Mouse (Mus musculus) midbrain, embryonic 13.5 days (tissue): Measurements from ENCODE around the gene Gli3. TPM values are rescaled to one million over a fixed set of nuclear protein-coding genes. Genes with fewer than 3 reads are reported as not detected.

ENCODE experiments used
- ATAC-seq: fragments of 200-750 bp; cut with Nextera tagmentation; 2 replicates; pipeline ENCODE4 v1.8.0; 2017; ENCODE audit warnings: mild to moderate bottlenecking, moderate TSS enrichment, moderate library complexity
- H3K27ac ChIP-seq: fragments of 300-500 bp; sonication (generic); 2 replicates; pipeline ENCODE4 v1.5.1; 2015; ENCODE audit warnings: inconsistent platforms, mild to moderate bottlenecking, moderate library complexity
- H3K27me3 ChIP-seq: fragments of 300-500 bp; sonication (generic); 2 replicates; pipeline ENCODE4 v1.6.1; 2015; ENCODE audit warnings: mild to moderate bottlenecking, inconsistent platforms
- H3K36me3 ChIP-seq: fragments of 300-500 bp; sonication (generic); 2 replicates; pipeline ENCODE4 v1.6.1; 2015; ENCODE audit warnings: mild to moderate bottlenecking, inconsistent platforms
- H3K4me1 ChIP-seq: fragments of 300-500 bp; sonication (generic); replicated peaks from 2 replicates; pipeline ENCODE4 v1.6.1; 2015; ENCODE audit warnings: inconsistent platforms
- H3K4me2 ChIP-seq: fragments of 300-500 bp; sonication (generic); replicated peaks from 2 replicates; pipeline ENCODE4 v1.6.1; 2015; ENCODE audit warnings: moderate library complexity, mild to moderate bottlenecking, inconsistent platforms
- H3K4me3 ChIP-seq: fragments of 300-500 bp; sonication (generic); replicated peaks from 2 replicates; pipeline ENCODE4 v1.5.1; 2015; ENCODE audit warnings: mild to moderate bottlenecking, inconsistent platforms
- H3K9ac ChIP-seq: fragments of 300-500 bp; sonication (generic); replicated peaks from 2 replicates; pipeline ENCODE4 v1.6.1; 2015; ENCODE audit warnings: mild to moderate bottlenecking, inconsistent platforms
- H3K9me3 ChIP-seq: fragments of 300-500 bp; sonication (generic); 2 replicates; pipeline ENCODE4 v1.6.1; 2016; ENCODE audit warnings: mild to moderate bottlenecking, inconsistent platforms
- WGBS: fragments of 180-500 bp; shearing (Covaris S2); methylation state at CpG from one replicate; pipeline ENCODE4 v1.1.7; 2015; 5-methylcytosine and 5-hydroxymethylcytosine counted together
- polyA plus RNA-seq: library from polyadenylated mRNA; unstranded; fragments of >200 nt; fragmentation: Nextera tagmentation; extraction: Ambion mirVana; gene quantifications from 2 replicates; pipeline ENCODE4 v1.2.1, GENCODE M21; 2015

Gli3 gene
- polyA plus RNA-seq, 1 experiment from 2014 or later = 17.6 TPM

DNA sequence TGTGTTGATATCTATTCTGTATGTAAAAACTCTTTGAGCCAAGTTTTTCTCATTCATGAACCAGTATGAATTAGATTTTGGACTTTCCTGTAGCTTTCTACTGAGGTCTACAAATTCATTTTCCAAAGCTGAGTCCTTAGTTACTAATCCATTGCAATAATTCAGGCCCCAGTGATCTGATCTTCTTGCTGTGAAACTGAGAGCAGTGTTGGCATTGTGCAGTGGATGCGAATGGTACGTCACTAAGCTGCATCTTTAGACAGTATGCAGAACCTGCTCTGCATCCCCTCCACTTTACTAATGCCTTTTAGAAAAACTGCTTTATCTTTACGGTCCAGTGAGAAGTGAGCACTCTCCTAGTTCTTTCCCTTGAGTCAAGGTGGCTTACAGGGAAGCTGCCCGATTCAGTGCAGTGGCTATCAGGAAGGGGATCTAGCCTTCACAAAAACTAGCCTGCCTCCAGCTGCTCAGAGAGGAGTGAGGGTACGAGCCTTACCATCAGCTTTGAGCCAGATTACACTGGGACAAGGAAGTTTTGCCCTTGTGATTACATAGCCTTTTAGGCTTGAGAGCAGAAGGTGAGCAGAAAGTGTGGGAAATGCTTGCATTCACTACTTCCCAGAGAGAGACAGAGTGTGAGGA lies 155.1 kb downstream of the Gli3 start:
- 25% methylated on average over 5 of the region's 5 CpGs for WGBS
- H3K4me2 ChIP-seq = no peak overlapping the region
- no peaks in the 10 kb centered on the region for H3K36me3 ChIP-seq
- H3K9ac ChIP-seq = no peak overlapping the region
- peaks cover 60% of the 10 kb centered on the region for H3K4me1 ChIP-seq
- H3K27ac ChIP-seq = peak overlapping the region; percentile 42; the same call in 1 of the 2 replicates
- peak; percentile 40; the same call in 1 of the 2 replicates for ATAC-seq
- H3K27me3 ChIP-seq = peaks cover 9% of the 10 kb centered on the region; the same call in 1 of the 2 replicates
- H3K4me3 ChIP-seq = no peak overlapping the region
- H3K9me3 ChIP-seq = no peaks in the 10 kb centered on the region

DNA sequence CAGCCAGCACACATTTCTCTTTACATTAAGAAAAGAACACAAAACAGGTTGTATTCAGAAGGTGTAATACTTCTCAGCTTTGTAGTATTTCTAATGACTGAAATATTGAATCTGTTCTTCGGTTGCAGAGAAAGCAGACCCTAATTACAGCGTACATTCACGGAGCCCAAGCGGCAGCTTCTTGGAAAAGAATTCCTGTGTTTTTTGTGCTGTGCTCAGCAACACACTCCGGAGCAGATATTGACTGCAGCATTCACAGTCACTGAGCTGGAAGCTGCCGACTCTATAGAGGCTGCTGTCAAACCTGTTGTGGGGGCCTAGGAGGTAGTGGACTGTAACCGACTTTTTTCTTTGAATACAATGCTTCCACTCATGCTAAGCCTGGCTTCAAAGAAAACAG lies 158.0 kb downstream of the Gli3 start:
- peaks cover 75% of the 10 kb centered on the region for H3K4me1 ChIP-seq
- no peak overlapping the region; the same call in 1 of the 2 replicates for H3K4me3 ChIP-seq
- peaks cover 6% of the 10 kb centered on the region; the same call in 1 of the 2 replicates for H3K27me3 ChIP-seq
- peak; percentile 41; the same call in 1 of the 2 replicates for ATAC-seq
- peak overlapping the region; percentile 35 for H3K4me2 ChIP-seq
- no peak overlapping the region for H3K9ac ChIP-seq
- no peak overlapping the region for H3K27ac ChIP-seq
- H3K9me3 ChIP-seq = no peaks in the 10 kb centered on the region
- H3K36me3 ChIP-seq = no peaks in the 10 kb centered on the region
- WGBS = 7% methylated on average over 7 of the region's 7 CpGs

DNA sequence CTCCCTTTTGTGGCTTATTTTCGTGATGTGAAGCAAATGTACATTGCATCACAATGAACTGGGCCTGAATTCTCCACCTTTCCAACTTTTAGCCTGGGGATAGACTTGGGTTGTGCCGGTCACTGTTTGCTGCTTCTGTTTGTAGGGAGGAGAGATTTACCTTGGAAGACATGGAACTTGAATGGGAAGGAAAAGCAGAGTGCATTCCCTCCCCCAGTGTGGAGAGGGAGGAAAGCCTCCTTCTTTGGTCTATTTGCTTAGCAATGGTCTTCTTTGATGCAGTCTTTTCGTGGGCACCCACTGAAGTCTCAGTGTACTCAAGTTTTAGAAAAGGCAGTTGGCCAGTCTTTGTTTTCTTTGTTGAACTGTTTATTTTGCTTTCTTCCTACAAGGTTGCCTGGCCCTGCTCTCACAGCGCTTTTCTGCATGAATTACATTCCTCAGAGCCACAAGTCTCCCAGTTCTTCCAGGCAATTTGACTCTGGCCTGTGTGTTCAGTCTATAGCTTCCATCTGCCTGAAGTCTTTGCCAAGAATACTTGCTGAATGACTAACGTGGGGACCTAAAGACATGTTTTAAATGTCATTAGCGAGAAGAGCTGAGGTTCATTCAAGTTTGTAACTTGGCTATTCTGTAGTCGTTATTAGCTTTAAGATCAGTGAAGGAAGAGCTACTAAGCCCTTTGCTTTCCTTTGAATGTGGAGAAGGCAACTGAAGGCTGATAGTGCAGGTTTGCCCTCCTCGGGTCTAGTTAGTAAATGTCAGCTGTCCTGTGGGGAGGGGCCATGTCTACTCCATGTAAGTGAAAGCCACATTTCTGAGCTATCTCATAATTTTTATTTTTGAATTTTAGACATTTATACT lies 161.7 kb downstream of the Gli3 start:
- 13% methylated on average over 8 of the region's 8 CpGs for WGBS
- Histone ChIP-seq H3K27me3 (peaks cover 6% of the 10 kb centered on the region; the same call in 1 of the 2 replicates), H3K4me1 (peaks cover 57% of the 10 kb centered on the region), H3K27ac (peak overlapping the region; percentile 25; the same call in 1 of the 2 replicates), H3K9me3 (no peaks in the 10 kb centered on the region), H3K4me3 (no peak overlapping the region), H3K4me2 (no peak overlapping the region), H3K9ac (no peak overlapping the region), H3K36me3 (no peaks in the 10 kb centered on the region)
- peak; percentile 28 for ATAC-seq

DNA sequence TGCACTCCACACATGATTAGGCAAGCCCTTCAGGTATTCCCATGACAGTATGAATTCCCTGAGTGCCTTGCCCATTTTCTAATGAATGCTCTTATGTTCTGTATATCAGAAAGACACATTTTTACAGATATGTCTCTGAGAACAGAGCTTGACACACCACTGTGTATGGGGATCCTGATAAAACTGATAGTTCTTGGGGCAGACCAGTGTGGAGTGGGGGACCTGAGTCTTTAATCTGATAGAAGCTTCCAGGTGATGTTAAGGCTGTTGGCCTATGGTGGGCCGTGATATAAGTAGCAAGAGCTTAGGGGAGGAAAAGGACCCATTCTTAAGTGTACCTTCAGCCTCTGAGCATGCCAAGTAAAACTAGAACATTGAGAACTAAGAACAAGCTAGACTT lies 178.5 kb downstream of the Gli3 start:
- Histone ChIP-seq H3K9ac (no peak overlapping the region), H3K27ac (no peak overlapping the region), H3K4me1 (no peaks in the 10 kb centered on the region), H3K36me3 (0 out of 2 replicates have a peak, but pooled peaks cover 3% of the 10 kb centered on the region), H3K27me3 (no peaks in the 10 kb centered on the region), H3K9me3 (no peaks in the 10 kb centered on the region), H3K4me2 (no peak overlapping the region), H3K4me3 (no peak overlapping the region)
- ATAC-seq = no peak
- 92% methylated on average over 1 of the region's 1 CpGs for WGBS

DNA sequence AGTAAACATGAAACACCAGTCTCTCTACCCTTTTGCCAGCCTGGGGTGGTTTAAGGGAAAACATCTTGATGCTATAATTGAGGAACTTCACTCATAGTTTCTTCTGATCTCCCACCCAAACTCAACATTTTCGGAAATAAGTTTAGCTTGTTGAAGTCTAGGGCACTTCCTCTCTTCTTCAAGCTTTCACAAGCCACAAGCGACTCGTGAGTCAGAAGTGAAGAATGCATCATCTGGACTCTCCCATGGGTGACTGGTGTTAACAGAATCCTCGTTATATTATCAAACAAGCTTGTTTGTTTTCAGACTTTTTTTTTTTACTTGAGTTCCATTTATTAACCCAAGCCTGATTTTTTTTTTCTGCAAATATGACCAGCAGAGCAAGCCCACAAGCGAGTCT lies 197.5 kb downstream of the Gli3 start:
- H3K9me3 ChIP-seq = no peaks in the 10 kb centered on the region
- 93% methylated on average over 5 of the region's 5 CpGs for WGBS
- no peak overlapping the region for H3K4me2 ChIP-seq
- H3K4me3 ChIP-seq = no peak overlapping the region
- peaks cover 23% of the 10 kb centered on the region for H3K36me3 ChIP-seq
- ATAC-seq = no peak
- no peak overlapping the region for H3K27ac ChIP-seq
- no peaks in the 10 kb centered on the region for H3K27me3 ChIP-seq
- no peak overlapping the region for H3K9ac ChIP-seq
- peaks cover 3% of the 10 kb centered on the region; the same call in 1 of the 2 replicates for H3K4me1 ChIP-seq

DNA sequence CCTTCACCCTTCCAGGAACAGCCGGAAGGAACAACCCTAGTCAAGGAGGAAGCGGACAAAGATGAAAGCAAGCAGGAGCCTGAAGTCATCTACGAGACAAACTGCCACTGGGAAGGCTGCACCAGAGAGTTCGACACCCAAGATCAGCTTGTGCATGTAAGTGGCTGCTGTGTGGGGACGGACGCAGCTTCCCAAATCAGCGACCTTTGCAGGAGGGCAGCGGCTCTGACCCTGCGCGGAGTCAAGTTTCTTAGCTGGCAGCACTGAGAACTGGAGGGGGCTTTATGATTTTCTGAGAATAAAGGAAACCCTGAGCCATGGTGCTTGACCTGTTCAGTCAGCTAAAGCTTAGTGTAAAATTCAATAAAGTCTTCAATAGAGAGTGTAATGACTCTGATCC lies 199.3 kb downstream of the Gli3 start:
- no peak for ATAC-seq
- H3K9ac ChIP-seq = no peak overlapping the region
- WGBS = 60% methylated on average over 10 of the region's 10 CpGs

DNA sequence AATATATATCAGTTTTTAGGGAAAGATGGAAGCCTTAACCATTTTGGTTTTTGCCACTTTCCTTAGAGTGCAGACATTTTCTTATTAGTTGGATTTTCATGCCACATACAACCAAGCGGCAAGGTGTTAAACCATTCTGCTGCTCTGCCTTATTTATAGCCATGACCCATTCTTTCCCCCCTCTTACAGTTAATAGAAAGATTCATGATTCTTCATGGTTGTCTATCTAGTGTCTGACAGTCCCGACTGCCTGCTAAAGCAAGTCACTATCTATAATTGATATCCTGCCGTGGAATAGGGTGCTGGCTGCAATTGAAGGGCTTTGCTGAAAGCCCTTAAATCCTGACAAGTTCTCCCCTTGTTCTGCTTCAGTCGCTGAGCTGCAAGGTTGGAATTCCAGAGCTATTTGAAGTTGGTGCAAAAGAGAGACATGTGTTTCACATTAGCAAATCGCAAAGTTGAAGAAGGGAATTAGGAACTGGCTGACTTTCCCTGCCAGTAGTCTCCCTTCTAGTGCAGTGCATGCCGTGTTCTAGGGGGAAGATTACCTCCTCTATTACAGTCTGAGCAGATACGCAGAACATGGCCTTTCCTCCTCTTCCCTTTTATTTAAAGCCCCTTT lies 201.7 kb downstream of the Gli3 start:
- 36% methylated on average over 7 of the region's 7 CpGs for WGBS

More for the DNA sequence above, 199.3 kb downstream of the Gli3 start:
- no peak overlapping the region for H3K4me2 ChIP-seq
- no peaks in the 10 kb centered on the region for H3K27me3 ChIP-seq
- H3K36me3 ChIP-seq = peaks cover 23% of the 10 kb centered on the region
- no peaks in the 10 kb centered on the region for H3K9me3 ChIP-seq
- H3K4me3 ChIP-seq = no peak overlapping the region
- H3K4me1 ChIP-seq = peaks cover 3% of the 10 kb centered on the region; the same call in 1 of the 2 replicates
- H3K27ac ChIP-seq = no peak overlapping the region

DNA sequence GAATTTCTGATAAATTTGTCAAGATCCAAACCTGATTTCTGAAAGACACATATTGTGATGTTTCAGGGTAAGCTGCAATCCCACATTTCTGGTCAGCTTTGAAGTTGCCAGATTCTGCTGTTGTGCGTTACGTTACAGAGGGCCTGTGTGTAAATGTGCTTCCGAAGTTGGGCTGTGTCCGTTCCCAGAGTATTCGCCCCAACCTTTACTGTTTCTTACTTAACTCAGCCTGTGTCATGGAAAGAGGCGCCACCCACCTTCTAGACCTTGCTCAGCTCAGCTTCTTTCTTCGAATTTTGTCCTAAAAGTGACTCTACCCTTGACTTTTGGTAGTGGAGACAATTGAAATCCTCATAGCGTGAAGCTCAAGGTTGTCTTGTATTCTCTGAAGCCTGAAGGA lies 202.5 kb downstream of the Gli3 start:
- H3K9me3 ChIP-seq = no peaks in the 10 kb centered on the region
- 92% methylated on average over 8 of the region's 8 CpGs for WGBS
- peaks cover 16% of the 10 kb centered on the region for H3K36me3 ChIP-seq
- no peak overlapping the region for H3K4me3 ChIP-seq
- H3K4me1 ChIP-seq = peaks cover 9% of the 10 kb centered on the region
- no peak overlapping the region for H3K9ac ChIP-seq
- H3K4me2 ChIP-seq = no peak overlapping the region
- ATAC-seq = no peak
- no peaks in the 10 kb centered on the region for H3K27me3 ChIP-seq
- no peak overlapping the region for H3K27ac ChIP-seq

More for the DNA sequence above, 201.7 kb downstream of the Gli3 start:
- peaks cover 23% of the 10 kb centered on the region for H3K36me3 ChIP-seq
- ATAC-seq = 0 out of 2 replicates have a peak, but pooled peaks have one; percentile 34
- H3K27ac ChIP-seq = no peak overlapping the region
- H3K4me2 ChIP-seq = no peak overlapping the region
- H3K9ac ChIP-seq = no peak overlapping the region
- peaks cover 3% of the 10 kb centered on the region; the same call in 1 of the 2 replicates for H3K4me1 ChIP-seq
- no peaks in the 10 kb centered on the region for H3K9me3 ChIP-seq
- H3K27me3 ChIP-seq = no peaks in the 10 kb centered on the region
- H3K4me3 ChIP-seq = no peak overlapping the region

DNA sequence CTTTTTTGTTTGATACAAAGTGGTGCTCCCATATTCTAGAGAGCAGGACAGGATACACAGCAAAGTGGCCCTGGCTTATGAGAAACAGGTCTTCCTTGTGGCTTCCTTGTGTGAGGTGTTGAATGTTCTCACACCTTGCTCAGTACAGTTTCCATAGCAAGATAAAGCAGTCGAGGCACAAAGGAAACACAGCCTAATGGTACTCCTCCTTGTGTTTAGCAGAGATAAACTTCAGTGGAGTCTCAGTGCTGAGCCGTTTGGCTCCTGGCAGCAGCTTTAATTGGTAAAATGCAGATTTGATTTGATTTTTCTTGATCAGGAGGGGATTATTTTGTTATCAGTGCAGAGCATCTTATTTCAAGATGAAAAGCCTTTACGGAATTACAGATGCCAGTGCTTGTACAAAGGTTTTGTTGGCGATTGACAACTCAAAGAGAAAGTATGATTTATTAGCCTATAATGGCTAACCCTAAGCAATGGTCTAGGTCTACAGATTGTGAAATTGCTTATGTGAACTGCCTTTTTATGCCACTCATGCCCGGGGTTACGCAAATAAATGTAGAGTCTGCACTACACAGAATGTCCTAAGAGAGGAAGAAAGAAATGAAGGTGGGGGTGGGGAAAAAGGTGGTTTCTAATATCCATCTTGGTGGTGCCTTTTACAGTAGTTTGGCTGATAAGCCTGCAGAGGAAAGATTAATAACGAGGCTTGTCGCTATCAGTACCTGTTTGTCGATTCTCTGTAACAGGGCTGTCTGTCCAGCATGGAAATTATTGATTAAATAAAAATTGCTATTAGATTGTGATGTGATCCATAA lies 207.3 kb downstream of the Gli3 start:
- Histone ChIP-seq H3K9ac (no peak overlapping the region), H3K27me3 (no peaks in the 10 kb centered on the region), H3K9me3 (no peaks in the 10 kb centered on the region), H3K27ac (peak overlapping the region; percentile 25; the same call in 1 of the 2 replicates), H3K4me2 (no peak overlapping the region), H3K4me1 (peaks cover 11% of the 10 kb centered on the region), H3K36me3 (no peaks in the 10 kb centered on the region), H3K4me3 (no peak overlapping the region)
- ATAC-seq = peak; percentile 74
- 71% methylated on average over 9 of the region's 9 CpGs for WGBS

DNA sequence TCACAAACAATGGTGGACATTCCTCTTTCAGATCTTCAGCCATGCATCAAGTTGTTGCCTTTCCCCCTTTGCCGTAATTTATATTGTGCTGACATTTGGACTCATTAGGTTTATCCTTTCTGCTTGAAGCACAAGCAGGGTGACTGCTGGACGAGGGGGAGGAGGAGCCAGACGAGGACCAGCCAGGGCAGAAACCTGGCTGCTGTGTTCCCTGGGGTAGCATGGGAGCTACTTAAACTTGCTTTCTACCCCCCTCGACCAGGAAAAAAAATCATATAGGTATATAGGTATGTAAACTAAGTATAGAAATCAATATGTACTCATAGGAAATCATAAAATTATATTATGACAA lies 207.9 kb downstream of the Gli3 start:
- Histone ChIP-seq H3K27me3 (no peaks in the 10 kb centered on the region), H3K27ac (no peak overlapping the region), H3K4me2 (no peak overlapping the region), H3K4me1 (peaks cover 11% of the 10 kb centered on the region), H3K4me3 (no peak overlapping the region), H3K9ac (no peak overlapping the region), H3K9me3 (no peaks in the 10 kb centered on the region), H3K36me3 (no peaks in the 10 kb centered on the region)
- WGBS = 61% methylated on average over 4 of the region's 4 CpGs
- peak; percentile 50; the same call in 1 of the 2 replicates for ATAC-seq

DNA sequence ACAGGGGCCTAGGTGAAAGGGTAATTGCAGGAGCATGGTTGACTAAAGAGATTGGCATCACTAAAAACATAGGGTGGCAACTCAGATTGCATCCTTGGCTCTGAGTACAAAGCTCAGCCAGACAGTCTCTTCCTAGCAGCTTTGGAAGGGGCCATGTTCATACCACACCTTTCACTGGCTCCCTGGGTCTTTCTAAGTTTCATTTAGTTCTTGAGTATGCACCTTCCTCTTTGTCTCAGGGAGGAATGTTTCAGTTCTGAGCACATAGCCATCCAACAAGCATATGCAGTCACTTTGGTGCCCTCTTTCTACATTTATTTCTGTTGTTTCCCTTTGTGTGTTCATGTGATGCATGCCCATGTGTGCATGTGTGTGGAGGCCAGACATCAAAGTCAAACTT lies 212.4 kb downstream of the Gli3 start:
- H3K4me1 ChIP-seq = peaks cover 5% of the 10 kb centered on the region
- no peak overlapping the region for H3K4me3 ChIP-seq
- no peak for ATAC-seq
- no peak overlapping the region for H3K4me2 ChIP-seq
- H3K9me3 ChIP-seq = no peaks in the 10 kb centered on the region
- no peaks in the 10 kb centered on the region for H3K36me3 ChIP-seq
- no peaks in the 10 kb centered on the region for H3K27me3 ChIP-seq
- no peak overlapping the region for H3K27ac ChIP-seq
- H3K9ac ChIP-seq = no peak overlapping the region
